Mouse (Mus musculus): ENCODE results near the gene Olfr1437. TPM values are rescaled to one million over a fixed set of nuclear protein-coding genes. Genes with fewer than 3 reads are reported as not detected.
"Not testable (repeated sequence)": the region's sequence is repeated elsewhere in the genome, so short reads cannot be mapped to it uniquely, and the experiment has no call there.

The Olfr1437 gene
- total RNA-seq (2014; fragmentation: Nextera tagmentation) (not detected in 2 replicates), total RNA-seq (2017) (0.17 and 0.27 TPM in 2 replicates), polyA plus RNA-seq (2012) (not detected in 2 replicates)

GRCm38 (mm10) chr19:12325001-12325400 is at the start of gene Olfr1437:
Gene Olfr1437, minus strand, starts transcription at chr19:12325101.
- H3K4me1 ChIP-seq (ENCODE audit: insufficient read depth, low read depth, low read length) = no peaks in the 10 kb centered on the region
- ATAC-seq (ENCODE audit: extremely low read depth, insufficient number of reproducible peaks, low FRiP score, poor library complexity, severe bottlenecking) (no peak), DNase-seq (ENCODE audit: low spot score) (no peak)
- H3K4me3 ChIP-seq (ENCODE audit: low read depth, low read length) = no peak within 1 kb of the TSS
- TF ChIP-seq CTCF (IDR thresholded peaks at IDR 0.05; ENCODE audit: low read depth, low read length) (no peak), GATA2 (IDR thresholded peaks at IDR 0.05; ENCODE audit: borderline replicate concordance, low read depth, low read length) (no peak), GATA1 (IDR thresholded peaks at IDR 0.05; ENCODE audit: borderline replicate concordance, low read length) (no peak), POLR2AphosphoS5 (IDR thresholded peaks at IDR 0.05; ENCODE audit: insufficient replicate concordance, low read depth, low read length) (no peak), TAL1 (conservative IDR thresholded peaks at IDR 0.05; ENCODE audit: low read depth, low read length) (no peak)
- H3K9me3 ChIP-seq (replicated peaks) = no peaks in the 10 kb centered on the region
- H3K27me3 ChIP-seq (ENCODE audit: insufficient read depth, low read length) = no peaks in the 10 kb centered on the region
- H3K36me3 ChIP-seq (replicated peaks) = no peaks in the 10 kb centered on the region

- H3K9me3 ChIP-seq (replicated peaks) = no peaks in the 10 kb centered on the region
- DNase-seq (ENCODE audit: low spot score) = no peak
- no peaks in the 10 kb centered on the region for H3K27me3 ChIP-seq (ENCODE audit: insufficient read depth, low read length)
- H3K36me3 ChIP-seq (replicated peaks) = no peaks in the 10 kb centered on the region
- H3K4me3 ChIP-seq (ENCODE audit: low read depth, low read length) = no peak overlapping the region
- ATAC-seq (ENCODE audit: extremely low read depth, insufficient number of reproducible peaks, low FRiP score, poor library complexity, severe bottlenecking) = no peak
- no peak for TF ChIP-seq GATA2 (IDR thresholded peaks at IDR 0.05; ENCODE audit: borderline replicate concordance, low read depth, low read length)
- no peak for TF ChIP-seq TAL1 (conservative IDR thresholded peaks at IDR 0.05; ENCODE audit: low read depth, low read length)
- TF ChIP-seq CTCF (IDR thresholded peaks at IDR 0.05; ENCODE audit: low read depth, low read length) = no peak
- no peak for TF ChIP-seq POLR2AphosphoS5 (IDR thresholded peaks at IDR 0.05; ENCODE audit: insufficient replicate concordance, low read depth, low read length)
- TF ChIP-seq GATA1 (IDR thresholded peaks at IDR 0.05; ENCODE audit: borderline replicate concordance, low read length) = no peak
- no peaks in the 10 kb centered on the region for H3K4me1 ChIP-seq (ENCODE audit: insufficient read depth, low read depth, low read length)
These were observed 49.6 kb upstream of the Olfr1437 start for GRCm38 (mm10) chr19:12374465-12375025.

GRCm38 (mm10) chr19:12373004-12373403 is 48.1 kb upstream of the Olfr1437 start:
- Histone ChIP-seq H3K36me3 (replicated peaks) (no peaks in the 10 kb centered on the region), H3K27me3 (ENCODE audit: insufficient read depth, low read length) (no peaks in the 10 kb centered on the region), H3K4me1 (ENCODE audit: insufficient read depth, low read depth, low read length) (no peaks in the 10 kb centered on the region), H3K9me3 (replicated peaks) (no peaks in the 10 kb centered on the region), H3K4me3 (ENCODE audit: low read depth, low read length) (no peak overlapping the region)
- TF ChIP-seq TAL1 (conservative IDR thresholded peaks at IDR 0.05; ENCODE audit: low read depth, low read length) (no peak), GATA2 (IDR thresholded peaks at IDR 0.05; ENCODE audit: borderline replicate concordance, low read depth, low read length) (no peak), CTCF (IDR thresholded peaks at IDR 0.05; ENCODE audit: low read depth, low read length) (no peak), GATA1 (IDR thresholded peaks at IDR 0.05; ENCODE audit: borderline replicate concordance, low read length) (no peak), POLR2AphosphoS5 (IDR thresholded peaks at IDR 0.05; ENCODE audit: insufficient replicate concordance, low read depth, low read length) (no peak)
- DNase-seq (ENCODE audit: low spot score) (no peak), ATAC-seq (ENCODE audit: extremely low read depth, insufficient number of reproducible peaks, low FRiP score, poor library complexity, severe bottlenecking) (no peak)

DNA sequence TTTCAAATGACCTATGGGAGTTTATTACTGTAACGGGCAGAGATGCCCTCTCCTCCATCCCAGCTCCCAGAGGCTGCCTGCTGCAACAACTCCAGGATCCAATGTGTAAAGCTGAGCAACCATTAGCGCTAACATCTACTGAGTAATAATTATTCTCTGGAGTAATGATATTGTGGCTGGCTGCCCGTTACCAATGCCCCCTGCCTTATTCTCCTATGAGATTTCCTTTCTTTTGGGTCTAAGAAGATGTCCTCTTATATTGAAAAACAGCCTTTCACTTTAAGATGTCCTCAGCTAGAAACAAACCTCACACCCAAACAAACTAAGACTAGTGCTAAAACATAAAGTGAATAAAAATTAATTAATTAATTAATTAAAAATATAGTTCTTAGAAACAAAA is 10.9 kb upstream of the Olfr1437 start, which contains the start of gene Olfr1438-ps1:
Gene Olfr1438-ps1, minus strand, starts transcription at position 101 of the 400 bp plus-strand sequence.
- Histone ChIP-seq H3K9me3 (replicated peaks) (no peaks in the 10 kb centered on the region), H3K36me3 (replicated peaks) (no peaks in the 10 kb centered on the region), H3K4me1 (ENCODE audit: insufficient read depth, low read depth, low read length) (no peaks in the 10 kb centered on the region), H3K4me3 (ENCODE audit: low read depth, low read length) (no peak within 1 kb of the TSS), H3K27me3 (ENCODE audit: insufficient read depth, low read length) (no peaks in the 10 kb centered on the region)
- no peak for DNase-seq (ENCODE audit: low spot score)
- no peak for ATAC-seq (ENCODE audit: extremely low read depth, insufficient number of reproducible peaks, low FRiP score, poor library complexity, severe bottlenecking)
- TF ChIP-seq CTCF (IDR thresholded peaks at IDR 0.05; ENCODE audit: low read depth, low read length) = no peak
- TF ChIP-seq TAL1 (conservative IDR thresholded peaks at IDR 0.05; ENCODE audit: low read depth, low read length) = no peak
- no peak for TF ChIP-seq GATA2 (IDR thresholded peaks at IDR 0.05; ENCODE audit: borderline replicate concordance, low read depth, low read length)
- TF ChIP-seq GATA1 (IDR thresholded peaks at IDR 0.05; ENCODE audit: borderline replicate concordance, low read length) = no peak
- TF ChIP-seq POLR2AphosphoS5 (IDR thresholded peaks at IDR 0.05; ENCODE audit: insufficient replicate concordance, low read depth, low read length) = no peak

- H3K27me3 ChIP-seq (ENCODE audit: insufficient read depth, low read length); DNase-seq (ENCODE audit: low spot score); H3K4me1 ChIP-seq (ENCODE audit: insufficient read depth, low read depth, low read length); ATAC-seq (ENCODE audit: extremely low read depth, insufficient number of reproducible peaks, low FRiP score, poor library complexity, severe bottlenecking); H3K4me3 ChIP-seq (ENCODE audit: low read depth, low read length); H3K9me3 ChIP-seq (replicated peaks); H3K36me3 ChIP-seq (replicated peaks): not testable (repeated sequence)
These were observed 25.9 kb downstream of the Olfr1437 start, which contains the start of gene Olfr1436 for GRCm38 (mm10) chr19:12299030-12299429. Gene Olfr1436, minus strand, starts transcription at chr19:12299130.

DNA sequence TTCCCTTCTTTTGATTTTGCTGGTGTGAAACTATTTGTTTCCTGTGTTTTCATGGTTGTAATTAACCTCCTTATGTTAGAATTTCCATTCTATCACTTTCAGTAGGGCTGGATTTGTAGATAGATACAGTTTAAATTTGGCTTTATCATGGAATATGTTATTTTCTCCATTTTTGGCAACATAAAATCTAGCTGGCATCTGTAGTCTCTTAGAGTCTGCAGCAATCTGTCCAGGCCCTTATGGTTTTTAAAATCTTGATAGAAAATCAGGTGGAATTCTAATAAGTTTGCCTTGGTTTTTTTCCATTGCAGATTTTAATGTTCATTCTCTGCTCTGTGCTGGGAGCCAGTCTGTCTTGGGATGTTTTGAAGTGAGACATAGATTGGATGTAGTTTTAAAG is 31.9 kb downstream of the Olfr1437 start:
- no peak for DNase-seq (ENCODE audit: low spot score)
- ATAC-seq (ENCODE audit: extremely low read depth, insufficient number of reproducible peaks, low FRiP score, poor library complexity, severe bottlenecking) = no peak
- no peak overlapping the region for H3K4me3 ChIP-seq (ENCODE audit: low read depth, low read length)
- H3K4me1 ChIP-seq (ENCODE audit: insufficient read depth, low read depth, low read length) = no peaks in the 10 kb centered on the region
- no peaks in the 10 kb centered on the region for H3K9me3 ChIP-seq (replicated peaks)
- H3K36me3 ChIP-seq (replicated peaks) = no peaks in the 10 kb centered on the region
- no peaks in the 10 kb centered on the region for H3K27me3 ChIP-seq (ENCODE audit: insufficient read depth, low read length)
- TF ChIP-seq TAL1 (conservative IDR thresholded peaks at IDR 0.05; ENCODE audit: low read depth, low read length) (no peak), GATA1 (IDR thresholded peaks at IDR 0.05; ENCODE audit: borderline replicate concordance, low read length) (no peak), CTCF (IDR thresholded peaks at IDR 0.05; ENCODE audit: low read depth, low read length) (no peak), GATA2 (IDR thresholded peaks at IDR 0.05; ENCODE audit: borderline replicate concordance, low read depth, low read length) (no peak), POLR2AphosphoS5 (IDR thresholded peaks at IDR 0.05; ENCODE audit: insufficient replicate concordance, low read depth, low read length) (no peak)

Measured in G1E (cell line).